Mouse (Mus musculus) forelimb bud, embryonic 11.5 days (tissue): ENCODE results near the gene Sned1.
"Not testable (repeated sequence)": the region's sequence is repeated elsewhere in the genome, so short reads cannot be mapped to it uniquely, and the experiment has no call there.

Source experiments
- DNase-seq: peaks from one replicate; pipeline ENCODE4 v3.0.0-alpha.2; 2012; ENCODE audit warnings: low read depth, low spot score

Sned1 gene

GRCm38 (mm10) chr1:93235576-93236544, at the start of gene Sned1:
Gene Sned1 (plus strand): TSS chr1:93235841.
- DNase-seq: peak; percentile 88

- DNase-seq: no peak
These were observed 44.8 kb upstream of the Sned1 start for GRCm38 (mm10) chr1:93190726-93191305.

GRCm38 (mm10) chr1:93194961-93195360, 40.7 kb upstream of the Sned1 start:
- no peak for DNase-seq

- DNase-seq: not testable (repeated sequence)
These were observed 38.2 kb upstream of the Sned1 start for GRCm38 (mm10) chr1:93197454-93197853.

- DNase-seq: no peak
These were observed 37.7 kb upstream of the Sned1 start for GRCm38 (mm10) chr1:93197916-93198315.

- DNase-seq: no peak
These were observed 29.2 kb upstream of the Sned1 start for GRCm38 (mm10) chr1:93206277-93206970.

GRCm38 (mm10) chr1:93207536-93208064, 28.0 kb upstream of the Sned1 start:
- DNase-seq: no peak

- no peak for DNase-seq
These were observed 25.4 kb upstream of the Sned1 start for GRCm38 (mm10) chr1:93210213-93210641.

- DNase-seq: no peak
These were observed 24.6 kb upstream of the Sned1 start for GRCm38 (mm10) chr1:93211019-93211418.

GRCm38 (mm10) chr1:93211549-93212220, 24.0 kb upstream of the Sned1 start:
- no peak for DNase-seq

- no peak for DNase-seq
These were observed 23.2 kb upstream of the Sned1 start for GRCm38 (mm10) chr1:93212441-93212840.

- DNase-seq: peak; percentile 59
These were observed 21.0 kb upstream of the Sned1 start for GRCm38 (mm10) chr1:93214612-93215011.

GRCm38 (mm10) chr1:93216839-93217497, 18.7 kb upstream of the Sned1 start:
- no peak for DNase-seq

- DNase-seq: no peak
These were observed 18.1 kb upstream of the Sned1 start for GRCm38 (mm10) chr1:93217530-93217929.

- peak; percentile 74 for DNase-seq
These were observed 14.9 kb upstream of the Sned1 start for GRCm38 (mm10) chr1:93220776-93221175.

- DNase-seq: peak; percentile 62
These were observed 11.7 kb upstream of the Sned1 start for GRCm38 (mm10) chr1:93223972-93224371.

- no peak for DNase-seq
These were observed 10.4 kb upstream of the Sned1 start for GRCm38 (mm10) chr1:93225226-93225625.

- DNase-seq: no peak
These were observed 9.7 kb upstream of the Sned1 start for GRCm38 (mm10) chr1:93225731-93226520.

- DNase-seq: no peak
These were observed 8.2 kb upstream of the Sned1 start for GRCm38 (mm10) chr1:93227303-93227975.
